24 mouse cellular contexts compared by ENCODE assay signal in genomic region chr9:50507570-50507969, GRCm38 (mm10). TPM values are rescaled to one million over a fixed set of nuclear protein-coding genes. Genes with fewer than 3 reads are reported as not detected.
DNase-seq lines count a peak whose midpoint lies in the region; ATAC-seq and TF ChIP-seq lines count a peak whose summit lies in the region.
"Had no signal": no experiment of that assay in that cellular context is flagged by ENCODE, and none has a peak within 500 bp of the region (broad histone marks: within the 10 kb centered on the region; RNA-seq: fewer than 3 reads in every experiment).

No protein-coding gene starts in this region.

- 0 out of 2 replicates have a peak, but pooled peaks cover 2% of the 10 kb centered on the region for H3K4me1 ChIP-seq in kidney, adult 2 months (ENCODE audit: control insufficient read depth, insufficient read depth, low read length)
- peaks cover 3% of the 10 kb centered on the region; the same call in 1 of the 2 replicates for H3K4me1 ChIP-seq in kidney, embryonic 14.5 days (ENCODE audit: control insufficient read depth, insufficient read depth, low read length)
- no peaks in the 10 kb centered on the region for H3K4me1 ChIP-seq in hindbrain, embryonic 12.5 days
- H3K4me1 ChIP-seq: forebrain, embryonic 15.5 days; hindbrain, embryonic 15.5 days; midbrain, embryonic 13.5 days had no signal

- no peak overlapping the region for H3K9ac ChIP-seq in kidney, embryonic 14.5 days (ENCODE audit: low read depth, low read length)
- H3K9ac ChIP-seq in hindbrain, embryonic 12.5 days: no peak overlapping the region
- H3K9ac ChIP-seq: forebrain, embryonic 15.5 days; hindbrain, embryonic 15.5 days; intestine, embryonic 15.5 days; kidney, embryonic 15.5 days; liver, embryonic 14.5 days; midbrain, embryonic 13.5 days had no signal

- TF ChIP-seq CTCF in kidney, adult 2 months (conservative IDR thresholded peaks at IDR 0.05; ENCODE audit: insufficient read depth, insufficient read length, low read depth, low read length): no peak

- H3K27ac ChIP-seq in kidney, adult 2 months (ENCODE audit: insufficient read depth, low read depth, low read length): no peak overlapping the region
- H3K27ac ChIP-seq in kidney, embryonic 14.5 days (ENCODE audit: low read depth, low read length): no peak overlapping the region
- no peak overlapping the region for H3K27ac ChIP-seq in hindbrain, embryonic 12.5 days
- H3K27ac ChIP-seq: forebrain, embryonic 15.5 days; hindbrain, embryonic 15.5 days; intestine, embryonic 15.5 days; kidney, embryonic 15.5 days; left cerebral cortex, adult 2 months; limb, embryonic 10.5 days; liver, embryonic 14.5 days; midbrain, embryonic 13.5 days had no signal

- DNase-seq in cerebellum, postnatal 14 days: peak; percentile 47 to 50
- DNase-seq in cerebellum, postnatal 4 days (ENCODE audit: low spot score in 2 of 2): no peak
- peak; percentile 28 for DNase-seq in kidney, adult 2 months
- peak; percentile 39 for DNase-seq in brain, adult 2 months (ENCODE audit: low read depth, low spot score)
- peak; percentile 46 for DNase-seq in skeletal muscle tissue, adult 2 months (ENCODE audit: low read depth, low spot score)
- DNase-seq: B cell, adult 2 months; cerebellum, adult 9-10 months; gastrocnemius, postnatal 36 days; heart, postnatal 36 days; kidney, postnatal 4 days; layer of hippocampus, adult 9-11 months; lung, postnatal 14 days; thymus, postnatal 25 days had no signal

- H3K4me2 ChIP-seq in kidney, embryonic 14.5 days (replicated peaks; ENCODE audit: low read depth, low read length): no peak overlapping the region
- H3K4me2 ChIP-seq in hindbrain, embryonic 12.5 days (replicated peaks): no peak overlapping the region
- H3K4me2 ChIP-seq: forebrain, embryonic 15.5 days; heart, embryonic 11.5 days; hindbrain, embryonic 15.5 days; intestine, embryonic 15.5 days; kidney, embryonic 15.5 days; midbrain, embryonic 13.5 days had no signal

- H3K9me3 ChIP-seq in kidney, embryonic 14.5 days (ENCODE audit: control insufficient read depth, low read length): no peaks in the 10 kb centered on the region
- no peaks in the 10 kb centered on the region for H3K9me3 ChIP-seq in hindbrain, embryonic 12.5 days (replicated peaks)
- H3K9me3 ChIP-seq: forebrain, embryonic 15.5 days; hindbrain, embryonic 15.5 days; intestine, embryonic 15.5 days; kidney, embryonic 15.5 days; limb, embryonic 10.5 days; midbrain, embryonic 13.5 days had no signal

- H3K36me3 ChIP-seq in kidney, adult 2 months (ENCODE audit: control insufficient read depth, insufficient read depth, low read length): no peaks in the 10 kb centered on the region
- H3K36me3 ChIP-seq in kidney, embryonic 14.5 days (ENCODE audit: control insufficient read depth, insufficient read depth, low read length): no peaks in the 10 kb centered on the region
- no peaks in the 10 kb centered on the region for H3K36me3 ChIP-seq in hindbrain, embryonic 12.5 days
- H3K36me3 ChIP-seq: forebrain, embryonic 15.5 days; hindbrain, embryonic 15.5 days; intestine, embryonic 15.5 days; kidney, embryonic 15.5 days; limb, embryonic 10.5 days; midbrain, embryonic 13.5 days had no signal

- no peak for TF ChIP-seq POLR2A in kidney, adult 2 months (IDR thresholded peaks at IDR 0.05; ENCODE audit: low read depth, low read length)

- no peaks in the 10 kb centered on the region for H3K27me3 ChIP-seq in kidney, adult 2 months (replicated peaks; ENCODE audit: control insufficient read depth, insufficient read depth, low read length)
- H3K27me3 ChIP-seq in kidney, embryonic 14.5 days (ENCODE audit: control insufficient read depth, insufficient read depth, low read length): no peaks in the 10 kb centered on the region
- no peaks in the 10 kb centered on the region for H3K27me3 ChIP-seq in hindbrain, embryonic 12.5 days
- H3K27me3 ChIP-seq: forebrain, embryonic 15.5 days; hindbrain, embryonic 15.5 days; intestine, embryonic 15.5 days; kidney, embryonic 15.5 days; midbrain, embryonic 13.5 days had no signal

- 51% methylated on average over 7 of the region's 7 CpGs for WGBS in kidney, adult 2 months
- 74% methylated on average over 7 of the region's 7 CpGs for WGBS in kidney, embryonic 14.5 days
- 78% methylated on average over 7 of the region's 7 CpGs for WGBS in hindbrain, embryonic 12.5 days

- no peak overlapping the region for H3K4me3 ChIP-seq in kidney, adult 2 months (ENCODE audit: insufficient read depth, low read depth, low read length)
- no peak overlapping the region for H3K4me3 ChIP-seq in kidney, embryonic 14.5 days (ENCODE audit: low read length)
- H3K4me3 ChIP-seq in hindbrain, embryonic 12.5 days: no peak overlapping the region
- H3K4me3 ChIP-seq: forebrain, embryonic 15.5 days; hindbrain, embryonic 15.5 days; intestine, embryonic 15.5 days; kidney, embryonic 15.5 days; left cerebral cortex, adult 2 months; limb, embryonic 10.5 days; midbrain, embryonic 13.5 days had no signal

- ATAC-seq in kidney, embryonic 14.5 days (ENCODE audit: low FRiP score, low TSS enrichment): no peak
- ATAC-seq in hindbrain, embryonic 12.5 days (ENCODE audit: low FRiP score): no peak
- ATAC-seq: forebrain, embryonic 15.5 days; intestine, embryonic 15.5 days; midbrain, embryonic 13.5 days had no signal

RNA-seq across cellular contexts. Expression of gene Plet1, which starts 13.2 kb away (rescaled TPM):
- polyA plus RNA-seq in kidney, adult 2 months (2012; rRNA removed): 82.6 and 86.0 TPM in 2 replicates
- 32.1 and 36.7 TPM in 2 replicates for polyA plus RNA-seq in kidney, embryonic 14.5 days (2014; fragmentation: Nextera tagmentation; extraction: Ambion mirVana)
- 0.79 and 1.1 TPM in 2 replicates for polyA plus RNA-seq in hindbrain, embryonic 12.5 days (2016; fragmentation: Nextera tagmentation; extraction: Ambion mirVana)
- polyA plus RNA-seq: forebrain, embryonic 15.5 days; limb, embryonic 10.5 days had no signal

RNA-seq across cellular contexts. Expression of gene Pts, which starts 21.0 kb away (rescaled TPM):
- 50.2 and 58.6 TPM in 2 replicates for polyA plus RNA-seq in kidney, adult 2 months (2012; rRNA removed)
- polyA plus RNA-seq in kidney, embryonic 14.5 days (2014; fragmentation: Nextera tagmentation; extraction: Ambion mirVana): 85.3 and 89.4 TPM in 2 replicates
- polyA plus RNA-seq in hindbrain, embryonic 12.5 days (2016; fragmentation: Nextera tagmentation; extraction: Ambion mirVana): 95.1 and 96.2 TPM in 2 replicates

RNA-seq across cellular contexts. Expression of gene Il18, which starts 47.1 kb away (rescaled TPM):
- polyA plus RNA-seq in kidney, adult 2 months (2012; rRNA removed): 1.4 and 2.2 TPM in 2 replicates
- 0.88 and 1.2 TPM in 2 replicates for polyA plus RNA-seq in kidney, embryonic 14.5 days (2014; fragmentation: Nextera tagmentation; extraction: Ambion mirVana)
- 9.7 and 10.5 TPM in 2 replicates for polyA plus RNA-seq in hindbrain, embryonic 12.5 days (2016; fragmentation: Nextera tagmentation; extraction: Ambion mirVana)

RNA-seq across cellular contexts. Expression of gene Bco2, which starts 47.4 kb away (rescaled TPM):
- polyA plus RNA-seq in kidney, adult 2 months (2012; rRNA removed): 4.6 and 5.3 TPM in 2 replicates
- polyA plus RNA-seq in kidney, embryonic 14.5 days (2014; fragmentation: Nextera tagmentation; extraction: Ambion mirVana): 0.16 TPM in 1 of 2 replicates, not detected in the other
- 0.17 and 0.28 TPM in 2 replicates for polyA plus RNA-seq in hindbrain, embryonic 12.5 days (2016; fragmentation: Nextera tagmentation; extraction: Ambion mirVana)

RNA-seq across cellular contexts. Expression of gene Tex12, which starts 53.6 kb away (rescaled TPM):
- polyA plus RNA-seq in kidney, adult 2 months (2012; rRNA removed): not detected in 2 replicates
- polyA plus RNA-seq in kidney, embryonic 14.5 days (2014; fragmentation: Nextera tagmentation; extraction: Ambion mirVana): not detected in 2 replicates
- polyA plus RNA-seq in hindbrain, embryonic 12.5 days (2016; fragmentation: Nextera tagmentation; extraction: Ambion mirVana): 0.55 TPM in 1 of 2 replicates, not detected in the other
- polyA plus RNA-seq: heart, embryonic 11.5 days; limb, embryonic 10.5 days; liver, embryonic 14.5 days had no signal

Comparison
In these comparisons a context has a peak if more than half of its experiments do, and no peak if none do; other contexts are left out.
1. DNase-seq: peak in cerebellum, postnatal 14 days (2 of 2), kidney, adult 2 months (single experiment), brain, adult 2 months (single experiment) and skeletal muscle tissue, adult 2 months (single experiment); none in cerebellum, postnatal 4 days (0 of 2).
2. RNA of gene Plet1, which starts 13.2 kb away (polyA plus RNA-seq): 82.6 to 86.0 TPM in kidney, adult 2 months and 32.1 to 36.7 TPM in kidney, embryonic 14.5 days; 0.79 to 1.1 TPM in hindbrain, embryonic 12.5 days; every median in the first group is over 10 times any median in the second.